Comparison of ENCODE assay signal across 8 mouse cellular contexts in the genomic region with DNA sequence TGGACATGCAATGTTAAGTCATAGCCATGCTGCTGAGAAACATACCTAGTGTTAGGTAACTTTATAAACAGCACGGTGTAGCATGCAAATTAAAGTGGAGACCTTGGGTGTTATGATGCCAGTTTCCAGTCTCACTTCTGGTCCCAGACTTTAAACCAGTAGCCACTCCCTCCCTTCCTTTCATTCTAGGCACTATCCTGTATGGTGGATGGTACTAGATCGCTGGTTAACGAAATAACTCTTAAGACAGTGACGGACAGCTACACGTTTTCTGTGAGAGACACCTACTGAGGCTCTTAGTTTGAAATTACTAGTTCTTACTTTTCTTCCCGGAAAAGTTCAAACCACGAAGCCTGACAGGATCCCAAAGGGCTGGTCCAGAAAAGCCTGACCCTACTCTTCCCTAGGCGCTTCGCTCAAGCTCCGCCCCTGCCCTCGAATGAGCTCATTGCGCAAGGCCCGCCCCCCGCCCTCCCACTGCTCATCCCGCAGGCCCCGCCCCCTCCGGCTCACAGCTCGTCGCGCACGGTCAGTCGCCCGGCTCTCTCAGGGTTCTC. TPM values are rescaled to one million over a fixed set of nuclear protein-coding genes. Genes with fewer than 3 reads are reported as not detected.
DNase-seq lines count a peak whose midpoint lies in the region; ATAC-seq lines count a peak whose summit lies in the region.

No protein-coding gene starts in this region.

- intact Hi-C loops in left cerebral cortex, postnatal 25 days (cut with DNase I): loop anchor here (1.0 to 5.0 kb wide), 2 partner anchors 44 to 87 kb away; a partner anchor contains a TSS

- H3K4me2 ChIP-seq in heart, embryonic 16.5 days (ENCODE audit: low read depth, low read length): peak overlapping the region; percentile 70
- H3K4me2 ChIP-seq in forebrain, embryonic 15.5 days (replicated peaks): peak overlapping the region; percentile 46
- peak overlapping the region; percentile 69 for H3K4me2 ChIP-seq in liver, embryonic 15.5 days

- WGBS in heart, embryonic 16.5 days: under 1% methylated on average over 23 of the region's 23 CpGs
- 1% methylated on average over 23 of the region's 23 CpGs for WGBS in forebrain, embryonic 15.5 days
- WGBS in liver, embryonic 15.5 days (ENCODE audit: insufficient replicate concordance): 1% methylated on average over 23 of the region's 23 CpGs

- H3K36me3 ChIP-seq in heart, embryonic 16.5 days (ENCODE audit: control insufficient read depth, insufficient read depth): no peaks in the 10 kb centered on the region; the same call in 1 of the 2 replicates
- H3K36me3 ChIP-seq in forebrain, embryonic 15.5 days: peaks cover 2% of the 10 kb centered on the region
- peaks cover 26% of the 10 kb centered on the region for H3K36me3 ChIP-seq in liver, embryonic 15.5 days (replicated peaks)

- peaks cover 15% of the 10 kb centered on the region for H3K4me1 ChIP-seq in heart, embryonic 16.5 days (ENCODE audit: control insufficient read depth, insufficient read depth, low read length)
- peaks cover 21% of the 10 kb centered on the region for H3K4me1 ChIP-seq in forebrain, embryonic 15.5 days
- H3K4me1 ChIP-seq in liver, embryonic 15.5 days (replicated peaks): peaks cover 47% of the 10 kb centered on the region

- H3K4me3 ChIP-seq in heart, embryonic 16.5 days (ENCODE audit: low read length): peak overlapping the region; percentile 73
- peak overlapping the region; percentile 86 for H3K4me3 ChIP-seq in forebrain, embryonic 15.5 days
- peak overlapping the region; percentile 82 for H3K4me3 ChIP-seq in liver, embryonic 15.5 days (replicated peaks)

- no peaks in the 10 kb centered on the region for H3K9me3 ChIP-seq in heart, embryonic 16.5 days (replicated peaks; ENCODE audit: control insufficient read depth, low read length)
- no peaks in the 10 kb centered on the region for H3K9me3 ChIP-seq in forebrain, embryonic 15.5 days
- H3K9me3 ChIP-seq in liver, embryonic 15.5 days (replicated peaks): no peaks in the 10 kb centered on the region

- H3K9ac ChIP-seq in heart, embryonic 16.5 days (ENCODE audit: low read length): peak overlapping the region; percentile 67
- peak overlapping the region; percentile 93 for H3K9ac ChIP-seq in forebrain, embryonic 15.5 days (replicated peaks)
- peak overlapping the region; percentile 54; the same call in 1 of the 2 replicates for H3K9ac ChIP-seq in liver, embryonic 15.5 days

- no peaks in the 10 kb centered on the region for H3K27me3 ChIP-seq in heart, embryonic 16.5 days (ENCODE audit: control insufficient read depth, insufficient read depth, low read length)
- no peaks in the 10 kb centered on the region for H3K27me3 ChIP-seq in forebrain, embryonic 15.5 days
- no peaks in the 10 kb centered on the region for H3K27me3 ChIP-seq in liver, embryonic 15.5 days

- ATAC-seq in heart, embryonic 16.5 days (replicated peaks; ENCODE audit: extremely low read depth, insufficient read depth, low FRiP score): peak; percentile 15
- ATAC-seq in forebrain, embryonic 15.5 days (replicated peaks): peak; percentile 68
- ATAC-seq in liver, embryonic 15.5 days (ENCODE audit: insufficient read depth): peak; percentile 40

- peak overlapping the region; percentile 68 for H3K27ac ChIP-seq in heart, embryonic 16.5 days (ENCODE audit: low read length)
- H3K27ac ChIP-seq in forebrain, embryonic 15.5 days (replicated peaks): peak overlapping the region; percentile 95
- H3K27ac ChIP-seq in liver, embryonic 15.5 days (replicated peaks): peak overlapping the region; percentile 94

- DNase-seq in heart, adult 8-10 months (ENCODE audit: low spot score): no peak
- DNase-seq in MEL-GATA-1-ER (ENCODE audit: extremely low read depth, low read depth): peak; percentile 43
- DNase-seq in adrenal gland, postnatal 14 days: no peak
- no peak for DNase-seq in urinary bladder, postnatal 4 days (ENCODE audit: low spot score in 2 of 2)
- DNase-seq in left cerebral cortex, postnatal 25 days (ENCODE audit: low spot score in 2 of 2): no peak

RNA-seq across cellular contexts. Expression of a gene that starts 0.3 kb away (rescaled TPM):
- 30.5 and 44.5 TPM in 2 replicates for polyA plus RNA-seq in heart, embryonic 16.5 days (2015; fragmentation: Nextera tagmentation; extraction: Ambion mirVana)
- 1 to 10 TPM; 1.8 to 2.7 (median 2.4) TPM for total RNA-seq in heart, adult 8-10 months (2022)
- polyA plus RNA-seq in forebrain, embryonic 15.5 days (2015; fragmentation: Nextera tagmentation; extraction: Ambion mirVana): 88.4 and 89.8 TPM in 2 replicates
- 90.6 and 96.1 TPM in 2 replicates for polyA plus RNA-seq in liver, embryonic 15.5 days (2015; fragmentation: Nextera tagmentation; extraction: Ambion mirVana)
- 8.3 and 8.5 TPM in 2 replicates for total RNA-seq in adrenal gland, postnatal 14 days (2021)
- total RNA-seq in left cerebral cortex, postnatal 25 days (2021): 10 to 100 TPM; 16.5 to 17.6 TPM

RNA-seq across cellular contexts. Expression of a gene that starts 43.9 kb away (rescaled TPM):
- polyA plus RNA-seq in heart, embryonic 16.5 days (2015; fragmentation: Nextera tagmentation; extraction: Ambion mirVana): 15.4 and 17.5 TPM in 2 replicates
- 10 to 100 TPM; 17.0 to 25.0 (median 20.9) TPM for total RNA-seq in heart, adult 8-10 months (2022)
- polyA plus RNA-seq in forebrain, embryonic 15.5 days (2015; fragmentation: Nextera tagmentation; extraction: Ambion mirVana): 10.5 and 13.4 TPM in 2 replicates
- polyA plus RNA-seq in liver, embryonic 15.5 days (2015; fragmentation: Nextera tagmentation; extraction: Ambion mirVana): 9.1 and 9.4 TPM in 2 replicates
- 32.4 and 36.4 TPM in 2 replicates for total RNA-seq in adrenal gland, postnatal 14 days (2021)
- 10 to 100 TPM; 29.5 to 32.9 TPM for total RNA-seq in left cerebral cortex, postnatal 25 days (2021)

Comparison
In these comparisons a context has a peak if more than half of its experiments do, and no peak if none do; other contexts are left out.
1. ATAC-seq: peak in every context shown above with its lines; median percentile 68 in forebrain, embryonic 15.5 days; 40 in liver, embryonic 15.5 days; 15 in heart, embryonic 16.5 days.